Mouse (Mus musculus): Measurements from ENCODE around the gene Grin2a.

DNA sequence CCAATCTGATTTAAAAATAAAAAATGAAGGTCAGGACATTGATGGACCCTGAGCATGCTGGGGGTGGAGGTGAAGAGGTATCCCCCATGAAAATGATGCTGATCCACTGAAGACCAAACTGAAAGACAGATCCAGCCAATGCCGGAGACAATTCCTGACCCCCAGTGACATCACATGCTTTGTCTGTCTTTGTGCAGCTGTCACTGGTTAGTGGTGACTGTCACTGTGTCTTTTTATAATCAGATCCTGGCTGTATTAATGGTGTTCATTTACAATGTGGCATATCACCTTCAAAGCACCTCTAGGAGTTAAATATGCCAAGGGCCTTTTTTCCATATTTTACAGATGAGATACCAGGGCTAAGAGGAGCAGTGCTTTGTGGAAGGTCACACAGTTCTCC, 32.9 kb downstream of the Grin2a start:
- TF ChIP-seq CTCF (IDR thresholded peaks at IDR 0.05; ENCODE audit: low read depth), result no peak
- TF ChIP-seq EP300 (IDR thresholded peaks at IDR 0.05; ENCODE audit: low read depth), result no peak

All from liver, embryonic 14.5 days (tissue).